ENCODE assay signal across 10 mouse cellular contexts in the genomic region with DNA sequence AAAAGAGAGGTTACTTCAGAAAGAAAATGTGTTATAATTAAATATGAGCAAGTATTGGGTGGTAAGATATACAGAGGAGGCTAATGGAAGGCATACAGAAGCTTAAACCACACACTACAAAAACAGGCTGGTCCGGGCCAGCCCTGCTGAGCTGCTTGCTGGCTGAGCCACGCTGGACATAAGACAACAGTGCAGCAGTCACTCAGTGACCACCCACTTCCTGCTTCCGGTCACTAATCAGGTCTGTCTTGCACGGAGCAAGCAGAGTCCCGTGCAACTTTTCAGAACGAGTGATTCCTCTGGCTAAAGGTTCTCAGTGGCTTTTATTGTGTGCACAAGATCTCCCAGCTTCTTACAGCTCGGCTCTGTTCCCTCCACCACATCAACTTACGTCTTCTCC.
DNase-seq lines count a peak whose midpoint lies in the region; ATAC-seq lines count a peak whose summit lies in the region.
"Had no signal": no experiment of that assay in that cellular context is flagged by ENCODE, and none has a peak within 500 bp of the region (broad histone marks: within the 10 kb centered on the region; RNA-seq: fewer than 3 reads in every experiment).

No protein-coding gene starts in this region.

- H3K36me3 ChIP-seq in heart, embryonic 12.5 days: no peaks in the 10 kb centered on the region
- no peaks in the 10 kb centered on the region for H3K36me3 ChIP-seq in heart, embryonic 13.5 days
- no peaks in the 10 kb centered on the region for H3K36me3 ChIP-seq in forebrain, embryonic 15.5 days

- peaks cover 25% of the 10 kb centered on the region for H3K4me1 ChIP-seq in heart, embryonic 12.5 days (replicated peaks)
- peaks cover 24% of the 10 kb centered on the region for H3K4me1 ChIP-seq in heart, embryonic 13.5 days
- H3K4me1 ChIP-seq in forebrain, embryonic 15.5 days: no peaks in the 10 kb centered on the region

- WGBS in heart, embryonic 12.5 days: 40% methylated on average over 8 of the region's 8 CpGs
- 36% methylated on average over 8 of the region's 8 CpGs for WGBS in heart, embryonic 13.5 days
- 74% methylated on average over 8 of the region's 8 CpGs for WGBS in forebrain, embryonic 15.5 days

- no peaks in the 10 kb centered on the region for H3K9me3 ChIP-seq in heart, embryonic 12.5 days (replicated peaks)
- H3K9me3 ChIP-seq in heart, embryonic 13.5 days: no peaks in the 10 kb centered on the region
- no peaks in the 10 kb centered on the region for H3K9me3 ChIP-seq in forebrain, embryonic 15.5 days

- no peaks in the 10 kb centered on the region for H3K27me3 ChIP-seq in heart, embryonic 12.5 days (replicated peaks)
- no peaks in the 10 kb centered on the region for H3K27me3 ChIP-seq in heart, embryonic 13.5 days (replicated peaks)
- no peaks in the 10 kb centered on the region for H3K27me3 ChIP-seq in forebrain, embryonic 15.5 days

- peak overlapping the region; percentile 52 for H3K4me2 ChIP-seq in heart, embryonic 12.5 days
- peak overlapping the region; percentile 63 for H3K4me2 ChIP-seq in heart, embryonic 13.5 days
- H3K4me2 ChIP-seq in forebrain, embryonic 15.5 days (replicated peaks): no peak overlapping the region

- H3K9ac ChIP-seq in heart, embryonic 12.5 days: peak overlapping the region; percentile 54; the same call in 1 of the 2 replicates
- peak overlapping the region; percentile 60 for H3K9ac ChIP-seq in heart, embryonic 13.5 days
- no peak overlapping the region for H3K9ac ChIP-seq in forebrain, embryonic 15.5 days (replicated peaks)

- peak overlapping the region; percentile 20; the same call in 1 of the 2 replicates for H3K4me3 ChIP-seq in heart, embryonic 12.5 days
- H3K4me3 ChIP-seq in heart, embryonic 13.5 days: peak overlapping the region; percentile 31
- H3K4me3 ChIP-seq in forebrain, embryonic 15.5 days: no peak overlapping the region

- peak; percentile 74 for ATAC-seq in heart, embryonic 12.5 days (ENCODE audit: insufficient number of reproducible peaks, low FRiP score)
- no peak for ATAC-seq in heart, embryonic 13.5 days (ENCODE audit: extremely low read depth, insufficient number of reproducible peaks, low FRiP score, low TSS enrichment)
- no peak for ATAC-seq in forebrain, embryonic 15.5 days (replicated peaks)
- ATAC-seq: hindbrain, embryonic 16.5 days had no signal

- DNase-seq in heart, adult 8-10 months (ENCODE audit: low spot score): no peak
- DNase-seq in kidney, postnatal 36 days: peak; percentile 4 to 21
- peak; percentile 20 for DNase-seq in lung, postnatal 36 days
- no peak for DNase-seq in thymus, postnatal 14 days
- DNase-seq in layer of hippocampus, postnatal 14 days (ENCODE audit: low spot score in 2 of 2): no peak
- DNase-seq: cerebellum, postnatal 10 days had no signal

- peak overlapping the region; percentile 63 for H3K27ac ChIP-seq in heart, embryonic 12.5 days (ENCODE audit: poor library complexity, severe bottlenecking)
- peak overlapping the region; percentile 76 for H3K27ac ChIP-seq in heart, embryonic 13.5 days (replicated peaks)
- H3K27ac ChIP-seq in forebrain, embryonic 15.5 days (replicated peaks): no peak overlapping the region

Comparison
In these comparisons a context has a peak if more than half of its experiments do, and no peak if none do; other contexts are left out.
1. DNase-seq: peak in kidney, postnatal 36 days (2 of 2) and lung, postnatal 36 days (single experiment); none in heart, adult 8-10 months (single experiment), thymus, postnatal 14 days (single experiment) and layer of hippocampus, postnatal 14 days (0 of 2).